Mouse (Mus musculus) bone marrow macrophage, adult 2 months (primary cell): ENCODE measurements around the gene Homer1. TPM values are rescaled to one million over a fixed set of nuclear protein-coding genes. Genes with fewer than 3 reads are reported as not detected.

ENCODE experiments used
- H3K27ac ChIP-seq: 2 replicates; pipeline ENCODE4 v1.5.1; 2012; ENCODE audit warnings: low read depth, low read length; ENCODE audit not compliant: insufficient read depth
- H3K4me1 ChIP-seq: 2 replicates; pipeline ENCODE4 v1.6.1; 2012; ENCODE audit warnings: low read length; ENCODE audit not compliant: control insufficient read depth, insufficient read depth
- H3K4me3 ChIP-seq: 2 replicates; pipeline ENCODE4 v1.5.1; 2012; ENCODE audit warnings: mild to moderate bottlenecking, low read length, moderate library complexity; ENCODE audit not compliant: insufficient read depth
- CTCF ChIP-seq: IDR thresholded peaks from 2 replicates; pipeline ENCODE4 v1.5.1; 2012; ENCODE audit warnings: low read depth, mild to moderate bottlenecking, low read length, moderate library complexity
- POLR2A ChIP-seq: IDR thresholded peaks from 2 replicates; pipeline ENCODE4 v1.6.1; 2012; ENCODE audit warnings: mild to moderate bottlenecking, low read depth, low read length, borderline replicate concordance
- polyA plus RNA-seq: library from polyadenylated mRNA; stranded (reverse); fragments of >200 nt; gene quantifications from 2 replicates; pipeline ENCODE4 v1.2.4, GENCODE M21; 2012; ENCODE audit not compliant: missing spikeins, insufficient read depth, insufficient read length

Homer1 gene
- polyA plus RNA-seq, result 7.4 TPM in 2 replicates

DNA sequence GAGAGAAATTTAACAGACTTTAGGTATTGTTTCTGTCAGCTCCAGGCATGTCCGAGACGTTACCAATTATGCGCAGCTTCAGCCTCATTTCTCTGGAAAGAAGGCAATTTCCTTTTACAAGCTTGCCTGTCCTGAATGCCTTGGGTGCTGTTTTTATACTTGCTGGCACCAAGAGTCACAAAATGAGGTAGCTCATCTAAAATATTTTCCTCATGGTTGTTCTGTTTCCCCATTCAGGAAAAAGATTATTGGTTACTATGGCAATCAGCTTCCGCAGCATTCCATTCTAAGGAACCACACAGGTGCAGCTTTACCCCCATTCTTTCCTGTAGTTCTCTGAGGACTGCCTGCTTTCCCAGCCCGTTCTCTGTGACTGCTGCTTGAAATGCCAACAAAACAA is at the start of gene Homer1:
TSS of gene Homer1 (plus strand) at position 320 of the 400 bp plus-strand sequence.
- peaks cover 4% of the 10 kb centered on the region for H3K4me1 ChIP-seq
- TF ChIP-seq CTCF (no peak), POLR2A (no peak)
- peak within 1 kb of the TSS; percentile 62 for H3K27ac ChIP-seq
- no peak within 1 kb of the TSS for H3K4me3 ChIP-seq

GRCm38 (mm10) chr13:93251732-93252131 is 47.7 kb upstream of the Homer1 start:
- no peak for TF ChIP-seq CTCF
- no peak for TF ChIP-seq POLR2A
- peak overlapping the region; percentile 38; the same call in 1 of the 2 replicates for H3K27ac ChIP-seq
- H3K4me3 ChIP-seq, result no peak overlapping the region
- peaks cover 8% of the 10 kb centered on the region for H3K4me1 ChIP-seq

- Histone ChIP-seq H3K4me1 (peaks cover 8% of the 10 kb centered on the region), H3K4me3 (no peak overlapping the region), H3K27ac (no peak overlapping the region)
- no peak for TF ChIP-seq POLR2A
- no peak for TF ChIP-seq CTCF
Measured at GRCm38 (mm10) chr13:93252175-93252574, 47.3 kb upstream of the Homer1 start.

DNA sequence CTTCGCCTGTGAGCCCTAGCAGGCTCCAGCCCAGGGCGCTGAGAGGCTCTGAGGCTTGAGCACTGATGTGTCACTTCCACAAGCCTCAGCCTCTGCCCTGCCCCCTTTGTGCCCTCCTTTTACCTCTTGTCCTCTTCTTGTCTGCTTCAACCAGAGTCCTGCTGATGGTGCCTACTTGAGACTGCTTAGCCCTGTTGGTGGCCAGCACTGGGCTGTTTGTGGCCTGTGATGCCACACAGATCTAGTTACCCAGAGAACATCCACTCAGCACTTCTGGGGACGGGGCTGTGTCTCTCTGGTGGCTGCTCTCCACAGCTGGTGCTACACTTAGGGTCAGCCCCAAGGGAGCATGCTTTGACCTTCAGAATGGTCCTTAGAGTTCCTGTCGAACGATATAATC is 46.5 kb upstream of the Homer1 start:
- peaks cover 8% of the 10 kb centered on the region for H3K4me1 ChIP-seq
- no peak for TF ChIP-seq CTCF
- no peak for TF ChIP-seq POLR2A

DNA sequence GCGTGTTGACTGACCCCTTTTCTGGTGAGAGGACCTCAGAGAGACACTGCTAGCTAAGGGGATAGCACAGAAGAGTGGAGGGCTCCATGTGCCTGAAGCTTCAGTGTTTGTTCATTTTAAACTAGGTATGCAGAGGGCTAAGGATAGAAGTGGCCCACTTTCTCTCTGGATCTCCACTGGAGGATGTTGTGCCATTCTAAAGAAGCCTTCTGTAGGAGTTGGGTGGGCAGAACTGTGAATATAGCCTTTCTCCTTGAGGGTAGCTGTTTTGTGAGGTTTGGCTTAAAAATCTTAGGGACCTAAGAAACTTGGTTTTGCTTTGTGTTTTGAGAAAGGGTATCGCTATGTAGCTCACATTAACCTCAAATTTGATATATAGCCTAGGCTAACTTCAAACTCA is 32.3 kb upstream of the Homer1 start:
- TF ChIP-seq POLR2A (no peak), CTCF (no peak)
- H3K4me3 ChIP-seq, result no peak overlapping the region
- no peaks in the 10 kb centered on the region for H3K4me1 ChIP-seq
- no peak overlapping the region for H3K27ac ChIP-seq

More for the DNA sequence above, 46.5 kb upstream of the Homer1 start:
- H3K4me3 ChIP-seq, result no peak overlapping the region
- H3K27ac ChIP-seq, result no peak overlapping the region

GRCm38 (mm10) chr13:93300581-93300980 is 1.1 kb downstream of the Homer1 start:
- TF ChIP-seq CTCF, result no peak
- no peak for TF ChIP-seq POLR2A
- peak overlapping the region; percentile 62 for H3K27ac ChIP-seq
- H3K4me1 ChIP-seq, result peaks cover 8% of the 10 kb centered on the region
- no peak overlapping the region for H3K4me3 ChIP-seq

DNA sequence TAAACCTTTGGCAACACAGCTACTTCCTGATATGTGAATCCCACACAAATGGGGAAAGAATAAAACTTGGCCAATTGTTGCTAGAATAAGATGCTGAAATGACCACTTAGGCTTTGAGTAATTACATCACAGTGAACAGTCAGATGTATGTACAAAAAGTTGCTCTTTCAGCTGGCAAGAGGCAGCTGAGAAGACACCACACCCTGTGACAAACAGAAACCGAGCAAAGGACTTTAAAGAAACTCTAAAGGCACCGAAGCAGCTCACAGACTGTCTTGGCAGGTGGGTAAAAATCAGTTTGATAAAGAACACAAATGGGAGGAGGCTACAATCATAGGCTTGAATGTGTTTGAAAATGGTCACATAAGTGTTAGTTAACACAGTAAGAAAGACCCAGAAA is 1.6 kb downstream of the Homer1 start:
- H3K4me3 ChIP-seq, result peak overlapping the region; percentile 45

GRCm38 (mm10) chr13:93302846-93303562 is 3.6 kb downstream of the Homer1 start:
- peak overlapping the region; percentile 85 for H3K27ac ChIP-seq
- H3K4me1 ChIP-seq, result peaks cover 10% of the 10 kb centered on the region
- TF ChIP-seq CTCF, result no peak
- 0 out of 2 replicates have a peak, but pooled peaks have one; percentile 44 for TF ChIP-seq POLR2A
- peak overlapping the region; percentile 95 for H3K4me3 ChIP-seq

More for the DNA sequence above, 1.6 kb downstream of the Homer1 start:
- peaks cover 10% of the 10 kb centered on the region for H3K4me1 ChIP-seq
- H3K27ac ChIP-seq, result peak overlapping the region; percentile 84
- TF ChIP-seq CTCF, result no peak
- TF ChIP-seq POLR2A, result no peak

- Histone ChIP-seq H3K4me3 (peak overlapping the region; percentile 95), H3K4me1 (peaks cover 10% of the 10 kb centered on the region), H3K27ac (peak overlapping the region; percentile 85)
- TF ChIP-seq POLR2A (no peak), CTCF (no peak)
Measured at GRCm38 (mm10) chr13:93303563-93304250, 4.3 kb downstream of the Homer1 start.
